Mouse (Mus musculus): Measurements from ENCODE around the gene Nol9.

DNA sequence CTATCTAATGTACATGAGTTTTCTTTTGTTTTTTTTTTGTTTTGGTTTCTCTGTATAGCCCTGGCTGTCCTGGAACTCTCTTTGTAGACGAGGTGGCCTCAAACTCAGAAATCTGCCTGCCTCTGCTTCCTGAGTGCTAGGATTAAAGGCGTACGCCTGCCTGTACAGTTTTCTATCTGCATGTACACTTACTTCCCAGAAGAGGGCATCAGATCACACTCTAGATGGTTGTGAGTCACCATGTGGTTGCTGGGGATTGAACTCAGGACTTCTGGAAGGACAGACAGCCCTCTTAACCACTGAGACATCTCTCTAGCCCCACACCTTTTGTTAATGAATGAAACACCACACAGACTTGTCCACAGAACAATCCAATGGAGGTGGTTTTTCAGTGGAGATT is 40.1 kb downstream of the Nol9 start:
- TF ChIP-seq CTCF (IDR thresholded peaks at IDR 0.05; ENCODE audit: control insufficient read depth, insufficient read depth, insufficient replicate concordance, low read depth, low read length) (no peak), POLR2A (IDR thresholded peaks at IDR 0.05; ENCODE audit: control insufficient read depth, low read depth, low read length) (no peak)

All from testis, adult 2 months (tissue).